Mouse (Mus musculus): ENCODE measurements at regions not wholly inside any gene's neighbourhood (a gene's known extent, or its start where the extent isn't known, plus 50 kb on each side); places are given as distances from the start of the nearest gene placed in this dataset.

- no peak for ATAC-seq (ENCODE audit: low FRiP score)
- no peaks in the 10 kb centered on the region for H3K36me3 ChIP-seq
- H3K9me3 ChIP-seq, result no peaks in the 10 kb centered on the region
- H3K27ac ChIP-seq, result no peak overlapping the region
- H3K27me3 ChIP-seq, result no peaks in the 10 kb centered on the region
- H3K4me1 ChIP-seq (replicated peaks), result no peaks in the 10 kb centered on the region
- no peak overlapping the region for H3K9ac ChIP-seq
- 79% methylated on average over 6 of the region's 6 CpGs for WGBS
- no peak overlapping the region for H3K4me3 ChIP-seq
- no peak overlapping the region for H3K4me2 ChIP-seq
These were observed 212.2 kb downstream of the Car2 start for GRCm38 (mm10) chr3:15098206-15098817.

- Histone ChIP-seq H3K4me1 (replicated peaks) (no peaks in the 10 kb centered on the region), H3K9ac (no peak overlapping the region), H3K27ac (no peak overlapping the region), H3K9me3 (no peaks in the 10 kb centered on the region), H3K4me3 (no peak overlapping the region), H3K36me3 (no peaks in the 10 kb centered on the region), H3K27me3 (no peaks in the 10 kb centered on the region), H3K4me2 (no peak overlapping the region)
- ATAC-seq (ENCODE audit: low FRiP score), result no peak
These were observed 212.9 kb downstream of the Car2 start for GRCm38 (mm10) chr3:15098981-15099380.

GRCm38 (mm10) chr3:15105627-15106026, 219.6 kb downstream of the Car2 start:
- ATAC-seq (ENCODE audit: low FRiP score), result no peak
- H3K27me3 ChIP-seq, result no peaks in the 10 kb centered on the region
- no peak overlapping the region for H3K9ac ChIP-seq
- no peaks in the 10 kb centered on the region for H3K36me3 ChIP-seq
- no peak overlapping the region for H3K4me3 ChIP-seq
- no peak overlapping the region for H3K27ac ChIP-seq
- H3K4me1 ChIP-seq (replicated peaks), result no peaks in the 10 kb centered on the region
- no peak overlapping the region for H3K4me2 ChIP-seq
- 52% methylated on average over 4 of the region's 4 CpGs for WGBS
- H3K9me3 ChIP-seq, result no peaks in the 10 kb centered on the region

GRCm38 (mm10) chr3:15106281-15106680, 220.2 kb downstream of the Car2 start:
- ATAC-seq (ENCODE audit: low FRiP score), result no peak
- Histone ChIP-seq H3K4me3 (no peak overlapping the region), H3K27ac (no peak overlapping the region), H3K4me1 (replicated peaks) (no peaks in the 10 kb centered on the region), H3K27me3 (no peaks in the 10 kb centered on the region), H3K9ac (no peak overlapping the region), H3K9me3 (no peaks in the 10 kb centered on the region), H3K4me2 (no peak overlapping the region), H3K36me3 (no peaks in the 10 kb centered on the region)
- 87% methylated on average over 6 of the region's 6 CpGs for WGBS

GRCm38 (mm10) chr3:15107301-15107700, 221.2 kb downstream of the Car2 start:
- Histone ChIP-seq H3K9ac (no peak overlapping the region), H3K36me3 (no peaks in the 10 kb centered on the region), H3K4me3 (no peak overlapping the region), H3K4me2 (no peak overlapping the region), H3K4me1 (replicated peaks) (no peaks in the 10 kb centered on the region), H3K27me3 (no peaks in the 10 kb centered on the region), H3K9me3 (no peaks in the 10 kb centered on the region), H3K27ac (no peak overlapping the region)
- 91% methylated on average over 5 of the region's 5 CpGs for WGBS
- no peak for ATAC-seq (ENCODE audit: low FRiP score)

GRCm38 (mm10) chr3:15108239-15108934, 222.3 kb downstream of the Car2 start:
- H3K4me1 ChIP-seq (replicated peaks), result no peaks in the 10 kb centered on the region
- 89% methylated on average over 9 of the region's 9 CpGs for WGBS
- H3K9ac ChIP-seq, result no peak overlapping the region
- H3K36me3 ChIP-seq, result no peaks in the 10 kb centered on the region
- H3K4me3 ChIP-seq, result no peak overlapping the region
- H3K27ac ChIP-seq, result no peak overlapping the region
- H3K9me3 ChIP-seq, result no peaks in the 10 kb centered on the region
- no peaks in the 10 kb centered on the region for H3K27me3 ChIP-seq
- no peak for ATAC-seq (ENCODE audit: low FRiP score)
- no peak overlapping the region for H3K4me2 ChIP-seq

- 70% methylated on average over 4 of the region's 4 CpGs for WGBS
- no peak overlapping the region for H3K27ac ChIP-seq
- H3K9ac ChIP-seq, result no peak overlapping the region
- no peaks in the 10 kb centered on the region for H3K36me3 ChIP-seq
- no peaks in the 10 kb centered on the region for H3K9me3 ChIP-seq
- no peak overlapping the region for H3K4me3 ChIP-seq
- H3K27me3 ChIP-seq, result no peaks in the 10 kb centered on the region
- no peak overlapping the region for H3K4me2 ChIP-seq
- H3K4me1 ChIP-seq (replicated peaks), result no peaks in the 10 kb centered on the region
- no peak for ATAC-seq (ENCODE audit: low FRiP score)
These were observed 221.9 kb downstream of the Gm9733 start for GRCm38 (mm10) chr3:15110037-15110748.

GRCm38 (mm10) chr3:15112177-15112838, 219.8 kb downstream of the Gm9733 start:
- Histone ChIP-seq H3K9ac (no peak overlapping the region), H3K36me3 (no peaks in the 10 kb centered on the region), H3K4me2 (no peak overlapping the region), H3K4me1 (replicated peaks) (no peaks in the 10 kb centered on the region), H3K27me3 (no peaks in the 10 kb centered on the region), H3K27ac (no peak overlapping the region), H3K9me3 (no peaks in the 10 kb centered on the region), H3K4me3 (no peak overlapping the region)
- ATAC-seq (ENCODE audit: low FRiP score), result no peak
- 23% methylated on average over 2 of the region's 2 CpGs for WGBS

- Histone ChIP-seq H3K4me3 (no peak overlapping the region), H3K4me2 (no peak overlapping the region), H3K9ac (no peak overlapping the region), H3K4me1 (replicated peaks) (no peaks in the 10 kb centered on the region), H3K27ac (no peak overlapping the region), H3K36me3 (no peaks in the 10 kb centered on the region), H3K9me3 (no peaks in the 10 kb centered on the region), H3K27me3 (no peaks in the 10 kb centered on the region)
- 27% methylated on average over 3 of the region's 3 CpGs for WGBS
- no peak for ATAC-seq (ENCODE audit: low FRiP score)
These were observed 213.3 kb downstream of the Gm9733 start for GRCm38 (mm10) chr3:15118634-15119356.

- Histone ChIP-seq H3K36me3 (no peaks in the 10 kb centered on the region), H3K4me2 (no peak overlapping the region), H3K4me3 (no peak overlapping the region), H3K27ac (no peak overlapping the region), H3K9me3 (no peaks in the 10 kb centered on the region), H3K27me3 (no peaks in the 10 kb centered on the region), H3K9ac (no peak overlapping the region), H3K4me1 (replicated peaks) (no peaks in the 10 kb centered on the region)
- 76% methylated on average over 4 of the region's 4 CpGs for WGBS
- no peak for ATAC-seq (ENCODE audit: low FRiP score)
These were observed 205.4 kb downstream of the Gm9733 start for GRCm38 (mm10) chr3:15126736-15127135.

GRCm38 (mm10) chr3:15128370-15128769, 203.7 kb downstream of the Gm9733 start:
- no peak for ATAC-seq (ENCODE audit: low FRiP score)

GRCm38 (mm10) chr3:15128960-15129359, 203.1 kb downstream of the Gm9733 start:
- Histone ChIP-seq H3K36me3 (no peaks in the 10 kb centered on the region), H3K9me3 (no peaks in the 10 kb centered on the region), H3K4me2 (no peak overlapping the region), H3K27ac (no peak overlapping the region), H3K4me1 (replicated peaks) (no peaks in the 10 kb centered on the region), H3K27me3 (no peaks in the 10 kb centered on the region), H3K4me3 (no peak overlapping the region), H3K9ac (no peak overlapping the region)
- 89% methylated on average over 3 of the region's 3 CpGs for WGBS
- no peak for ATAC-seq (ENCODE audit: low FRiP score)

More at GRCm38 (mm10) chr3:15128370-15128769, 203.7 kb downstream of the Gm9733 start:
- Histone ChIP-seq H3K4me1 (replicated peaks) (no peaks in the 10 kb centered on the region), H3K4me2 (no peak overlapping the region), H3K27ac (no peak overlapping the region), H3K27me3 (no peaks in the 10 kb centered on the region), H3K4me3 (no peak overlapping the region), H3K9ac (no peak overlapping the region), H3K36me3 (no peaks in the 10 kb centered on the region), H3K9me3 (no peaks in the 10 kb centered on the region)

All from hindbrain, embryonic 13.5 days (tissue).